Mouse (Mus musculus) CD4-positive naive resting alpha-beta T cell, adult 57 days (primary cell): ENCODE measurements around the gene Gmeb2. TPM values are rescaled to one million over a fixed set of nuclear protein-coding genes. Genes with fewer than 3 reads are reported as not detected.

Source experiments
- total RNA-seq: library from RNA; stranded (reverse); gene quantifications from one replicate; pipeline ENCODE4 v1.2.4, GENCODE M21; 2023

Gmeb2 gene
- 40.5 TPM for total RNA-seq

DNA sequence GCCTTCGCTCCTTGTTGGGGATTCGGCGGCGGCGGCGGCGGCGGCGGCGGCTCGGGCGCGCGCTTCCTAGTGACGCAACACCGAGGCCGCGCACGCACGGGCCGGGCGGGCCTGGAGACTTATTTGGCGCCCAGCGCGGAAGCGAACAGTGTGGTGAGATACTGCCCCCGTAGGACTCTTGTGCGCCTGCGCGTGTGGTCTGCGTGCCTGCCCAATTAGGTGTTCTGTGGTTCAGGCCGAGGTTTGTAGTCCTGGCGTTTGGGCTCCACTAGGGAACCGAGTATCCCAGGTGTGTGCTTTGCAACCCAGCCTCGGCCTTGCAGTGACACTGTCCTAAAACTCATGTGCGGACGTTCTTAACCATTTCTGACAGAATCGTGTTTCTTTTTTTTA lies at the start of gene Gmeb2:
Gene Gmeb2, minus strand, starts transcription at position 78 of the 393 bp plus-strand sequence.

GRCm38 (mm10) chr2:181319248-181320102 lies 31.6 kb upstream of the Gmeb2 start, which contains the start of gene Rtel1:
Gene Rtel1 (plus strand): TSS chr2:181319739.

DNA sequence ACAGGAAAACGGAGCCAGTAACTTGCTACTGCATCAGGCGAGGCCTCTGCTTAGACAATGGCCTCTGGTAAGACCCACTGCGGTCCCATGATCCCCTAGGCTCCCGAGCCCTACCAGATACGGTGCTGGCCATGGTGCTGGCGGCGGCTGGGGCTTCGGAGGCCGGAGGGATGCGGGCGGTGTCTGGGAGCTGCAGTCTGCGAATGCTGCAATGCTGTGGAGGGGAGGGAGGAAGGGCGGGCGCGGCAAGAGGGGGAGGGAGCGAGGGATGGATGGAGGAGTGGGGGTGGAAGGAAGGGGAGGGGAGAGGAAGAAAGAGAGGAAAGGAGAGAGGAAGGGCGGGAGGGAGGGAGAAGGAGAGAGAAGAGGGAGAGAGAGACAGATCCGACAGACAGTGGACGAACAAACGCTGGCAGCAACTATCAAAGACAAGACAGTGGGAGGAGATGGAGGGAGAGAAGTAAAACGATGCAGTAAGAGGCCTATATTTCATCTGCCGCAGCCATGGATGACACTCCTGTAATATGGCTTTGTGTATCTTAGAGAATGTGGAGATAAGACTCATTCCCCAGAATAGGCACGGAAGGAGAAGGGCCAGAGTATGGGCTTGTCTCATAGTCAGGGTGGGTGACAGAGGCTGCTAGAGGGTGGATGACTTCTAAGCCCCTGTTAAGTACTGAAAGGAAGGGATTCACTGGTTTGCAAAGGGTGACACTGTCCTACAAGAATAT lies 26.4 kb upstream of the Gmeb2 start, which contains the start of gene Stmn3:
Gene Stmn3, minus strand, starts transcription at position 421 of the 731 bp plus-strand sequence.

DNA sequence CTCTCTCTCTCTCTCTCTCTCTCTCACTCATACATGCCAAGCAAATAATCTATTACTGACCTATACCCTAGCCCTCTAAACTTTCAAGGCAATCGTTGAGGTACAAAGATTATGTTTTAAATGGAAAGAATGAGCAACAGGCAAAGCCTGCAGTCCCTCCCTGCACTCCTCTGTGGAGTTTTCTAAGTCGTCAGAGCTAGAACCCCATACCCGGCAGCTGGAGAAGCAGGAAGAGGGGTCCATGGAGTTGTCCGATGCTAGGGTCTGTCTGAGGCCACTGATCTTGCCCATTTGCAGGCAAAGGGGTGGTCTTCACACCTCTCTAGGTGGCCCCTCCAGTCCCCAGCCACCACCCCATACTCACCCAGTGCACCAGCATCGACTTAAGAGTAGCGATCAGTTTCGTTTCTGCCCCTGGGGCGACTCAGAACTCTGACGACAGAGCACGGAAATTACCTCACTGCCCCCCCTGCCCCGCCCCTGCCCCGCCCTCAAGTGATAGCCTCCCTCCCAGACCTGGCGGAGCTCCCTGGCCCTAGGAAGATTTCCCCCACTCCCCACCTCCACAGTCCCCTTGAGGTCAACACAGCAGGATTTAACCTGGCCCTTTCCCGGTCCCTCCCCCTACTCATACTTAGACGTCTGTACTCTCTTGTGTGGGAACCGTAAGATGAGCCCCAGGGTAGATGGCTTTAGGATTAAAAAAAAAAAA lies 46.1 kb downstream of the Gmeb2 start, which contains the start of gene Helz2:
Gene Helz2, minus strand, starts transcription at position 426 of the 712 bp plus-strand sequence.

DNA sequence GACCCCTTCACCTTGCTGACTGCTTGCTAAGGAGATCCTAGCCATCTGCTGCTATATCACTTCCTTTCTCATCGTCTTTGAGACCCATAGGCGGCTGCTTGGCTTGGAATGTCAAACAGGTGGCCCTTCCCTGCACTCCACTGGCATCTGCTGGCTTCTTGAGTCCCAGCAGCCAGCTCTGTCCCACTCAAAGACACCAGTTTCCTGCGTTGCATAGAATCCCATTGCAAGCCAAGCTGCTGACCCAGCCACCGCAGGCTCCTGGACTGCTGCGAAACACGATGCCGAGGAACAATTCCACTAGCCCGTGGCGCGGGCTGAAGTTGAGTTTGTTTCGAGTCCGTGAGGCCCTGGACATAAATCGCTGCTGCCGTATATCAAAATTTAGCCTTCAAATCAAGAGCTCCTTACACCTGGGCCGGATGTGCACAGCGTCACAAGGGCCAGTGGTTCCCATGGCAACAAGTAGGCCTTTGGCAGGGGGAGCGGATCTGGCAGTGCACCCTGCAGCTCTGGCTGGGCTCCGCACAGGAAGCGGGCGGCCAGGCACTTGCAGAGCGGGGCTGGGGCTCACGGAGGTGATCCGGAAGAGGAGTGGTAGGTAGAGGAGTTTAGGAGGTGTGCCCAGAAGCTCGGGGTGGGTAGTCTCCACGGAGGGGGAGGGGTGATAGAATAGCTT lies 68.2 kb downstream of the Gmeb2 start, which contains the start of gene Fndc11:
Gene Fndc11, plus strand, starts transcription at position 476 of the 679 bp plus-strand sequence.

DNA sequence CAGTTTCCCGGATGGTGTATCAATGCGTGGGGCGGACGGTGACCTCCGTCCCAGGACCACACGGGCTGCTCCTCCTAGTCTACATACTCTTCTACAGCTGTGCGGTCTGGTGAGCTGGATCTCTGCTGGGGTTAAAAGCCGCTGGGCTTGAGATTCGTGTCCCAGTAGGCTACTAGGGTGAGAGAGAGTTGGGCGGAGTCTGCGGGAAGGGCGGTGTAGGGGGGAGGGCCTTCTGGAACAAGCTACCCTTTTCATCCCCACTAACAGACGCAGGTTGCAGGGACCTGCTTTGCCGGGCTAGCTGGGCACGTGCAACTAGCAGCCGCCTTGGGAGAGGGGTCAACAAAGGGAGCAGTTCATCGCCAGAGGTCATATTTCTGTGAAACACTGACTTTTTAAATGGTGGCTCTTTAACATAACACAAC lies 74.8 kb downstream of the Gmeb2 start, which contains the start of gene Srms:
Gene Srms, minus strand, starts transcription at position 165 of the 425 bp plus-strand sequence.

DNA sequence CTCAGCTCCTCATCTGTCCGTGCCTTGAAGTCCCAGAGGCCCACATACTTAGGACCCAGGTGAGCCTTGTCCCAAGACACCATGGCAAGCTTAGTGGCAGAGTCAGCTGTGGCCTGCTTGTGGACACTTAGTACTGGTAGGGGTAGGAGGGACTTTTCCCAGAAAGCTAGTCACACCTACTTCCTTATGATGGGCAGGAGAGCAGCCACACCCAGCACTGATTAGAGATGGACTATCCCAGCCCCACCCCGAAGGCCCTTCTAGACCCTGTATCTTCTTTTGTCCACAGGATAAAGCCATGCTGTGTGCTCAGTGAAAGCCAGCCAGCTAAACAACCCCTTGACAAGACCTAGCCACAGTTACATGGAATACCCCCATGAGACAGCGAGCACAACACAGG lies 85.4 kb downstream of the Gmeb2 start, which contains the start of gene Ptk6:
Gene Ptk6, minus strand, starts transcription at position 368 of the 400 bp plus-strand sequence.

Other genes with a start within 250 kb of the Gmeb2 start
- gene Chrna4, start 244.5 kb downstream of the Gmeb2 start, total RNA-seq = not detected
- gene Kcnq2, start 152.7 kb downstream of the Gmeb2 start, total RNA-seq = not detected
- gene Eef1a2, start 131.0 kb downstream of the Gmeb2 start, total RNA-seq = not detected
- 118 TPM for gene Ppdpf, start 100.8 kb downstream of the Gmeb2 start, total RNA-seq
- not detected for gene Ptk6, start 85.2 kb downstream of the Gmeb2 start, total RNA-seq
- 0.59 TPM for gene Srms, start 74.8 kb downstream of the Gmeb2 start, total RNA-seq
- 0.86 TPM for gene Fndc11, start 68.0 kb downstream of the Gmeb2 start, total RNA-seq
- gene Helz2, start 46.0 kb downstream of the Gmeb2 start, total RNA-seq = 147 TPM
- not detected for gene Stmn3, start 26.5 kb upstream of the Gmeb2 start, total RNA-seq
- gene Rtel1, start 31.7 kb upstream of the Gmeb2 start, total RNA-seq = 107 TPM
- 123 TPM for gene Zgpat, start 76.9 kb upstream of the Gmeb2 start, total RNA-seq
- gene Arfrp1, start 77.4 kb upstream of the Gmeb2 start, total RNA-seq = 87.5 TPM
- gene Lime1, start 92.0 kb upstream of the Gmeb2 start, total RNA-seq = 249 TPM
- 0.65 TPM for gene Zbtb46, start 171.4 kb upstream of the Gmeb2 start, total RNA-seq
- gene Abhd16b, start 205.2 kb upstream of the Gmeb2 start, total RNA-seq = not detected
- gene Tpd52l2, start 209.1 kb upstream of the Gmeb2 start, total RNA-seq = 86.2 TPM
- gene Dnajc5, start 232.4 kb upstream of the Gmeb2 start, total RNA-seq = 121 TPM